In genomic region chr3:129650931-129651330, GRCm38 (mm10) we compare ENCODE assay signal across 22 mouse cellular contexts.
"Had no signal": no experiment of that assay in that cellular context is flagged by ENCODE, and none has a peak within 500 bp of the region (broad histone marks: within the 10 kb centered on the region; RNA-seq: fewer than 3 reads in every experiment).

No protein-coding gene starts in this region.

- H3K9me3 ChIP-seq: embryonic facial prominence, embryonic 10.5 days; embryonic facial prominence, embryonic 12.5 days; embryonic facial prominence, embryonic 13.5 days; embryonic facial prominence, embryonic 15.5 days; forebrain, embryonic 10.5 days; forebrain, embryonic 12.5 days; forebrain, embryonic 13.5 days; forebrain, embryonic 15.5 days; heart, embryonic 10.5 days had no signal

- H3K27ac ChIP-seq: embryonic facial prominence, embryonic 10.5 days; embryonic facial prominence, embryonic 12.5 days; embryonic facial prominence, embryonic 13.5 days; embryonic facial prominence, embryonic 15.5 days; forebrain, embryonic 10.5 days; forebrain, embryonic 12.5 days; forebrain, embryonic 13.5 days; forebrain, embryonic 15.5 days; gastrocnemius, adult 2 months; heart, adult 2 months; heart, embryonic 10.5 days had no signal

- H3K9ac ChIP-seq: embryonic facial prominence, embryonic 12.5 days; embryonic facial prominence, embryonic 13.5 days; embryonic facial prominence, embryonic 15.5 days; forebrain, embryonic 12.5 days; forebrain, embryonic 13.5 days; forebrain, embryonic 15.5 days; forebrain, postnatal 0 days had no signal

- H3K4me1 ChIP-seq: forebrain, embryonic 15.5 days; heart, embryonic 10.5 days had no signal

- H3K4me3 ChIP-seq: embryonic facial prominence, embryonic 10.5 days; embryonic facial prominence, embryonic 12.5 days; embryonic facial prominence, embryonic 13.5 days; embryonic facial prominence, embryonic 15.5 days; erythroblast, embryonic 14.5 days; forebrain, embryonic 10.5 days; forebrain, embryonic 12.5 days; forebrain, embryonic 13.5 days; forebrain, embryonic 15.5 days; gastrocnemius, adult 2 months; heart, adult 2 months; heart, embryonic 10.5 days had no signal

- DNase-seq: cerebellum, postnatal 10 days; cerebellum, postnatal 14 days; cerebellum, postnatal 36 days; embryo, embryonic 11 days; forebrain, postnatal 0 days; gastrocnemius, adult 2 months; gastrocnemius, postnatal 10 days; gastrocnemius, postnatal 14 days; gastrocnemius, postnatal 25 days; gastrocnemius, postnatal 36 days; heart, adult 18-20 months; heart, adult 2 months had no signal

- H3K36me3 ChIP-seq: embryonic facial prominence, embryonic 10.5 days; embryonic facial prominence, embryonic 12.5 days; embryonic facial prominence, embryonic 13.5 days; embryonic facial prominence, embryonic 15.5 days; forebrain, embryonic 10.5 days; forebrain, embryonic 12.5 days; forebrain, embryonic 15.5 days; heart, embryonic 10.5 days had no signal
